Mouse (Mus musculus) lung, postnatal 0 days (tissue): ENCODE measurements at regions not wholly inside any gene's neighbourhood (a gene's known extent, or its start where the extent isn't known, plus 50 kb on each side); places are given as distances from the start of the nearest gene placed in this dataset.

Experiments
- CTCF ChIP-seq: IDR thresholded peaks from 2 replicates; pipeline ENCODE4 v1.5.1; 2016; ENCODE audit warnings: antibody characterized with exemption, mild to moderate bottlenecking
- EP300 ChIP-seq: IDR thresholded peaks from 2 replicates; pipeline ENCODE4 v1.6.1; 2016; ENCODE audit warnings: antibody characterized with exemption, mild to moderate bottlenecking, control low read depth

DNA sequence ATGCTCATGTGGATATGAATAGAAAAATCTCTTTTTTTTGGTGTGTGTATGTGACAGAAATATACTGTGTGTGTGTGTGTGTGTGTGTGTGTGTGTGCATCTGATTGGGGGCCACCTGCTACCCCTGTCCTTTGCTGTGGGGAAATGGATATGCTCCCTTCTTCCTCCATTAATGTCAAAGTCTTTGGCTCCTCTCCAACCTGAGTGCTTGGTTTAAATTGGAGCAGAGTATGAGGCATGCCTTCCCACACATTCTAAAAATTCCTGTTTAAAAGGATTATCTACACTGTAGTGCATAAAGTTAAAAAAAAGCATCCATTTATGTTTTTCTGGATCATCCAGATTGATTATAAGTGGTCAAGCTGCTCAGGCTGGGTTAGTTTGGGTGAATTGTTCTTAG lies 68.7 kb upstream of the Lrrc55 start:
- TF ChIP-seq CTCF, result no peak
- no peak for TF ChIP-seq EP300
